Mouse (Mus musculus) embryonic facial prominence, embryonic 15.5 days (tissue): ENCODE data around the gene Atp6v0a4. TPM values are rescaled to one million over a fixed set of nuclear protein-coding genes. Genes with fewer than 3 reads are reported as not detected.

ENCODE experiments used
- ATAC-seq: fragments of 200-750 bp; cut with Nextera tagmentation; 2 replicates; pipeline ENCODE4 v1.8.0; 2017; ENCODE audit warnings: low read depth, moderate TSS enrichment; ENCODE audit not compliant: insufficient number of reproducible peaks, low FRiP score, low TSS enrichment
- H3K27ac ChIP-seq: fragments of 300-500 bp; sonication (generic); replicated peaks from 2 replicates; pipeline ENCODE4 v1.5.1; 2015; ENCODE audit warnings: mild to moderate bottlenecking, inconsistent platforms
- H3K27me3 ChIP-seq: fragments of 300-500 bp; sonication (generic); 2 replicates; pipeline ENCODE4 v1.6.1; 2015; ENCODE audit warnings: inconsistent platforms
- H3K36me3 ChIP-seq: fragments of 300-500 bp; sonication (generic); 2 replicates; pipeline ENCODE4 v1.6.1; 2015; ENCODE audit warnings: mild to moderate bottlenecking, inconsistent platforms
- H3K4me1 ChIP-seq: fragments of 300-500 bp; sonication (generic); 2 replicates; pipeline ENCODE4 v1.6.1; 2015; ENCODE audit warnings: inconsistent platforms
- H3K4me2 ChIP-seq: fragments of 300-500 bp; sonication (generic); replicated peaks from 2 replicates; pipeline ENCODE4 v1.6.1; 2015; ENCODE audit warnings: mild to moderate bottlenecking, inconsistent platforms
- H3K4me3 ChIP-seq: fragments of 300-500 bp; sonication (generic); replicated peaks from 2 replicates; pipeline ENCODE4 v1.5.1; 2015; ENCODE audit warnings: mild to moderate bottlenecking, inconsistent platforms
- H3K9ac ChIP-seq: fragments of 300-500 bp; sonication (generic); 2 replicates; pipeline ENCODE4 v1.6.1; 2015; ENCODE audit warnings: inconsistent platforms
- H3K9me3 ChIP-seq: fragments of 300-500 bp; sonication (generic); replicated peaks from 2 replicates; pipeline ENCODE4 v1.6.1; 2016; ENCODE audit warnings: inconsistent platforms
- WGBS: fragments of 180-500 bp; shearing (Covaris S2); methylation state at CpG from one replicate; pipeline ENCODE4 v1.1.7; 2015; 5-methylcytosine and 5-hydroxymethylcytosine counted together
- polyA plus RNA-seq: library from polyadenylated mRNA; unstranded; fragments of >200 nt; fragmentation: Nextera tagmentation; extraction: Ambion mirVana; gene quantifications from 2 replicates; pipeline ENCODE4 v1.2.1, GENCODE M21; 2015

The Atp6v0a4 gene
- polyA plus RNA-seq, 1 experiment from 2014 or later, result 7.8 TPM

DNA sequence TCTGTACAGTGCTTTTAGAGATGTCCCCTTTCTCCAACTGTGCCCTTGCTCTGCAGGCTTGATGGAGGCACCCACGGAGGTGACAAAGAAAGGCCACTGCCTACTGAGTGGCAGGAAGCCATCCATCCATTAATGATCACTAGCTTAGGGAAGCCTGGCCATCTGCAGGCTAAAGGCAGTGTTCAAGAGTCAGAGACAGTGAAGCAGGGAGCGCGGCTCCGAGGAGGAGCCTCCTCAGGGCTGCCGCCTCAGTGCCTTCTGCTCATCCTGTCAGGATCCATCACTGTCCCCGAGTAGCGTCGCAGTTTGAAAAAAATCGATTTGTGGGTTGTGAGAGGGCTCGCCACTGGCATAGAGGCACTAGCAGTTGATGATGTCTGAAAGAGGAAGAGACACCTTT is 24.2 kb upstream of the Atp6v0a4 start:
- Histone ChIP-seq H3K9ac (no peak overlapping the region), H3K36me3 (peaks cover 18% of the 10 kb centered on the region), H3K4me2 (no peak overlapping the region), H3K4me3 (no peak overlapping the region), H3K27me3 (no peaks in the 10 kb centered on the region), H3K4me1 (peaks cover 19% of the 10 kb centered on the region), H3K27ac (no peak overlapping the region), H3K9me3 (no peaks in the 10 kb centered on the region)
- ATAC-seq, result no peak
- WGBS, result 90% methylated on average over 10 of the region's 10 CpGs

DNA sequence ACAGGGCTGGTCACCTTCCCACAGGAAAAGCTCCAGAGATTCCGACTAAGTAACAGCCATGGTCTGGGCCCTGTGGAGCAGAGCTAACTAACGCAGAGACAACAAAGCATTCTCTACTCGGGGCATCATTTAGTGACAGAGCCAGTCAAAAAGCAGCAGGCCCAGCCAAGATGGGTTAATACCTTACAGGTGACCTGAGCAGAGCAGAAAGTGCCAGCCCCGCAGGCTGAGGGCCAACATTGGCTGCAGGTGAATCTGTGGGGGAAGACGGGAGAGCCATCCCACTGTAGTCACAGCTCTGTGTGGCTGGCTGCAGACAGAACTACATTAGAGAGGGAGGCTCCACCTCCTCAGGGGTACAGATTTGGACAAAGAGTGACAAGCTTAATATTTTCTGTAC is 22.9 kb upstream of the Atp6v0a4 start:
- WGBS, result 75% methylated on average over 5 of the region's 5 CpGs
- H3K4me1 ChIP-seq, result peaks cover 22% of the 10 kb centered on the region
- no peak for ATAC-seq
- peaks cover 21% of the 10 kb centered on the region for H3K36me3 ChIP-seq
- H3K4me3 ChIP-seq, result no peak overlapping the region
- H3K27me3 ChIP-seq, result no peaks in the 10 kb centered on the region
- H3K9ac ChIP-seq, result no peak overlapping the region
- no peak overlapping the region for H3K4me2 ChIP-seq
- H3K9me3 ChIP-seq, result no peaks in the 10 kb centered on the region
- H3K27ac ChIP-seq, result no peak overlapping the region

- Histone ChIP-seq H3K4me2 (no peak overlapping the region), H3K27me3 (no peaks in the 10 kb centered on the region), H3K9ac (no peak overlapping the region), H3K9me3 (no peaks in the 10 kb centered on the region), H3K4me1 (peaks cover 22% of the 10 kb centered on the region), H3K4me3 (no peak overlapping the region), H3K27ac (peak overlapping the region; percentile 82), H3K36me3 (peaks cover 22% of the 10 kb centered on the region)
- ATAC-seq, result no peak
- WGBS, result 60% methylated on average over 8 of the region's 8 CpGs
Measured at GRCm38 (mm10) chr6:38145463-38146065, 21.2 kb upstream of the Atp6v0a4 start.

DNA sequence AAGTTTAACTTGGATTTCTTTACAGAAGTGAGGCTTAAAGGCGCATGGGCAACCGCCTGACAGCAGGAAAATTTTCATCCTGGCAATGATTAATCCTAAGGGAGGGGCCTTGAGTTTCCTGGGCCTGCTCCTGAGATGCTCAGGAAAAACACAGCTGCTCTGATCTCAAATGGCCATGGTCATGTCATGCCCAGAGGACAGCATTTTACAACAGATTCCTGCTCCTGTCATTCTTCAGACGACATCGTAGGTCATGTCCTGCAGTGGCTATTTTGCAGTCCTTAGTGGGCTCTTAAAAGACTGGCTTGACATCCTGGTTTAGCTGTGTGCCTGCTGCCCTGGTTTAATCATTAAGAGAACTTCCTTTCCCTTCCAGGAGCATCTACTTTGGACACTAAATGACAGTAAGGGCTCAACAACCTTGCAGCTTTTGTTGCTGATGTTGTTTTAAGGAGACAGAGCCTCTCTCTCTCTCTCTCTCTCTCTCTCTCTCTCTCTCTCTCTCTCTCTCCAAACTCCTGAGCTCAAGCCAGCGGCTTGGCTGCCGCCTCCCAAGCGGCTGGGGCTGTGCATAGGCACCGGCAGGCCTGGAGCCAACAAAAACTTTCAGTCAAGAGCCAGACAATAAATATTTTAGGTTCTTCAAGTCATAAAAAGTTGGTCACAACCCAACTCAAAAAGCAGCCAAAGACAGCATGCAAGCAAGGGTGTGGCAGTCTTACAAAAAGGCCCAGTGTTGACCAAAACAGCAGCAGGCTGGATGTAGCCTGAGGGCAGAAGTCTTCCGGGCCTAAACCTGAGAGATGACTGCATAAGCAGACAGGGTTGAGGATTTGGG is 20.0 kb upstream of the Atp6v0a4 start:
- H3K27me3 ChIP-seq, result no peaks in the 10 kb centered on the region
- no peak overlapping the region for H3K9ac ChIP-seq
- H3K4me2 ChIP-seq, result no peak overlapping the region
- WGBS, result 29% methylated on average over 9 of the region's 9 CpGs
- H3K4me1 ChIP-seq, result peaks cover 22% of the 10 kb centered on the region
- peak; percentile 75 for ATAC-seq
- H3K27ac ChIP-seq, result peak overlapping the region; percentile 82
- peaks cover 20% of the 10 kb centered on the region for H3K36me3 ChIP-seq
- H3K9me3 ChIP-seq, result no peaks in the 10 kb centered on the region
- no peak overlapping the region for H3K4me3 ChIP-seq

GRCm38 (mm10) chr6:38140402-38140801 is 16.0 kb upstream of the Atp6v0a4 start:
- peaks cover 19% of the 10 kb centered on the region for H3K4me1 ChIP-seq
- no peak overlapping the region for H3K4me3 ChIP-seq
- no peaks in the 10 kb centered on the region for H3K9me3 ChIP-seq
- no peak overlapping the region for H3K9ac ChIP-seq
- no peaks in the 10 kb centered on the region for H3K27me3 ChIP-seq
- ATAC-seq, result no peak
- no peak overlapping the region for H3K4me2 ChIP-seq
- H3K36me3 ChIP-seq, result peaks cover 15% of the 10 kb centered on the region; the same call in 1 of the 2 replicates
- H3K27ac ChIP-seq, result no peak overlapping the region
- WGBS, result 89% methylated on average over 9 of the region's 9 CpGs

DNA sequence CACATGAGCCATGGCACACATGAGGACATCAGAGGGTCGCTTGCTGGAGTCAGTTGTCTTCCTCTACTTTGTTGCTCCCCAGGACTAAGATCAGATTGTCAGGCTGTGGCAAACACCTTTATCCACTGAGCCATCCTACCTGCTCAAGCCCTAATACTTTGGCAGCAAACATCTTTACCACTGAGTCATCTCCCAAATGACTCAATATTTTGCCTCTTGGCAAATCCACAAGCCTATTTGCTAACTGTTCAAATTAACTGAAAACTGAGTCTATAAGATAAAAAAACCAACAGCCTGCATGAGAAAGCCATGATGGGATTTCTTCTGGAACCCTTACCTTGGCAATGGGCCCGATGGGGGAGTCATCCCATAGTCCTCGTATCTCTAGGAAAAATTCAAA is 14.7 kb upstream of the Atp6v0a4 start:
- Histone ChIP-seq H3K27me3 (no peaks in the 10 kb centered on the region), H3K9me3 (no peaks in the 10 kb centered on the region), H3K4me1 (peaks cover 8% of the 10 kb centered on the region), H3K4me3 (no peak overlapping the region), H3K36me3 (peaks cover 23% of the 10 kb centered on the region; the same call in 1 of the 2 replicates), H3K4me2 (no peak overlapping the region), H3K27ac (no peak overlapping the region), H3K9ac (no peak overlapping the region)
- WGBS, result 86% methylated on average over 3 of the region's 3 CpGs
- no peak for ATAC-seq

- no peak overlapping the region for H3K27ac ChIP-seq
- H3K9ac ChIP-seq, result no peak overlapping the region
- ATAC-seq, result no peak
- 0 out of 2 replicates have a peak, but pooled peaks cover 3% of the 10 kb centered on the region for H3K4me1 ChIP-seq
- peaks cover 27% of the 10 kb centered on the region for H3K36me3 ChIP-seq
- H3K27me3 ChIP-seq, result no peaks in the 10 kb centered on the region
- no peaks in the 10 kb centered on the region for H3K9me3 ChIP-seq
- no peak overlapping the region for H3K4me2 ChIP-seq
- 84% methylated on average over 8 of the region's 8 CpGs for WGBS
- no peak overlapping the region for H3K4me3 ChIP-seq
Measured at GRCm38 (mm10) chr6:38134806-38135559, 10.6 kb upstream of the Atp6v0a4 start.

DNA sequence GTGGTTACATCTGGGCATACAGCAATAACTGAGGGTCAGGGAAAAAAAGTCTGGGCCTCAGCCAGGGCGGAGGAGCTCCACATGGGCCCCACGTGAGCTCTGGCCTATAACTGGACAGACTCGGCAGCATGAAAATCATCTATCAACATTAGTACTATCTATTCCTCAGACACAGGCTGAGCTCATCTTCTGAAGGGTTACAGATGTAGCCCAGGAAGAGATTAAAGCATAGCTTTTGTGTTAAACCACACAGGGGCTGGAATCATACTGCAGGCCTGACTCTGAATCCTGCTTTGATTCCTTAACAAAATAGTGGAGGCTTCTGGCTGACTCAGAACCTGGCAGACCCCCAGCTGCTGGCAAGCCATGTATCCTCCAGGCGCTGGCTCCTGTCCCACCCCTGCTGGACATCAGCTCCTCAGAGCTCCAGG is 7.4 kb upstream of the Atp6v0a4 start:
- Histone ChIP-seq H3K9ac (no peak overlapping the region), H3K4me1 (0 out of 2 replicates have a peak, but pooled peaks cover 3% of the 10 kb centered on the region), H3K27ac (peak overlapping the region; percentile 22; the same call in 1 of the 2 replicates), H3K36me3 (peaks cover 44% of the 10 kb centered on the region), H3K4me3 (no peak overlapping the region), H3K4me2 (no peak overlapping the region), H3K9me3 (no peaks in the 10 kb centered on the region), H3K27me3 (no peaks in the 10 kb centered on the region)
- peak; percentile 51; the same call in 1 of the 2 replicates for ATAC-seq
- 70% methylated on average over 4 of the region's 4 CpGs for WGBS

GRCm38 (mm10) chr6:38129883-38130282 is 5.5 kb upstream of the Atp6v0a4 start:
- Histone ChIP-seq H3K27ac (no peak overlapping the region), H3K36me3 (peaks cover 37% of the 10 kb centered on the region), H3K27me3 (no peaks in the 10 kb centered on the region), H3K9me3 (no peaks in the 10 kb centered on the region), H3K4me3 (no peak overlapping the region), H3K4me2 (no peak overlapping the region), H3K9ac (no peak overlapping the region), H3K4me1 (0 out of 2 replicates have a peak, but pooled peaks cover 3% of the 10 kb centered on the region)
- ATAC-seq, result no peak
- 96% methylated on average over 5 of the region's 5 CpGs for WGBS

GRCm38 (mm10) chr6:38128115-38128514 is 3.7 kb upstream of the Atp6v0a4 start:
- Histone ChIP-seq H3K9ac (no peak overlapping the region), H3K36me3 (peaks cover 34% of the 10 kb centered on the region), H3K4me2 (no peak overlapping the region), H3K4me1 (0 out of 2 replicates have a peak, but pooled peaks cover 3% of the 10 kb centered on the region), H3K27me3 (no peaks in the 10 kb centered on the region), H3K4me3 (no peak overlapping the region), H3K9me3 (no peaks in the 10 kb centered on the region), H3K27ac (no peak overlapping the region)
- WGBS, result 87% methylated on average over 14 of the region's 14 CpGs
- no peak for ATAC-seq

DNA sequence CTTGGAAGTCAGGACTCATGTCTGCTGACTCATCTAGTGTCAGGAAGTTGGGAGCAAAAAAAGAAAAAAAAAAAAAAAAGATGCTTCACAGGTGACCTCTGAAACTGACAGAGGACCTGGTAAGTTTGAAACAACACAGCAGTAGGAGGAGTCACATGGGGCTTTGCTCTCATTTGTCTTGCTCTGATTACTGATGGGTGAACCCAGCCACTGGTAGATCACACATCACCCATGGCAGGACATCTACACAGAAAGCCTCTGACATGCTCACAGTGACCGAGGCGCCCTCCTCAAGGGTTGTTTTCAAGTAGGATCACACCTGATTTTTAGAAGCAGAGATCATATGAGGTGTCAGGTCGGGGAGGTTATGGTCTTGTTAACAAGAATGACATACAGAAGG is 1.1 kb upstream of the Atp6v0a4 start:
- WGBS, result 95% methylated on average over 3 of the region's 3 CpGs
- H3K27me3 ChIP-seq, result no peaks in the 10 kb centered on the region
- ATAC-seq, result no peak
- H3K27ac ChIP-seq, result no peak overlapping the region
- H3K4me2 ChIP-seq, result no peak overlapping the region
- no peak overlapping the region for H3K4me3 ChIP-seq
- no peaks in the 10 kb centered on the region for H3K4me1 ChIP-seq
- H3K9ac ChIP-seq, result no peak overlapping the region
- no peaks in the 10 kb centered on the region for H3K9me3 ChIP-seq
- H3K36me3 ChIP-seq, result peaks cover 31% of the 10 kb centered on the region
